Mouse (Mus musculus): ENCODE data around the gene Tnfrsf13b.
"Not testable (repeated sequence)": the region's sequence is repeated elsewhere in the genome, so short reads cannot be mapped to it uniquely, and the experiment has no call there.

Gene Tnfrsf13b

GRCm38 (mm10) chr11:61127421-61128055 lies 983 bp downstream of the Tnfrsf13b start:
- DNase-seq (ENCODE audit: low spot score): no peak

- no peak for DNase-seq (ENCODE audit: low spot score)
Measured at GRCm38 (mm10) chr11:61129305-61129704, 2.8 kb downstream of the Tnfrsf13b start.

- DNase-seq (ENCODE audit: low spot score): not testable (repeated sequence)
Measured at GRCm38 (mm10) chr11:61130646-61131045, 4.1 kb downstream of the Tnfrsf13b start.

GRCm38 (mm10) chr11:61132943-61133342 lies 6.4 kb downstream of the Tnfrsf13b start:
- no peak for DNase-seq (ENCODE audit: low spot score)

- no peak for DNase-seq (ENCODE audit: low spot score)
Measured at GRCm38 (mm10) chr11:61141693-61142092, 15.1 kb downstream of the Tnfrsf13b start.

- DNase-seq (ENCODE audit: low spot score): no peak
Measured at GRCm38 (mm10) chr11:61142262-61142661, 15.7 kb downstream of the Tnfrsf13b start.

- no peak for DNase-seq (ENCODE audit: low spot score)
Measured at GRCm38 (mm10) chr11:61142941-61143530, 16.5 kb downstream of the Tnfrsf13b start.

- peak; percentile 14 for DNase-seq (ENCODE audit: low spot score)
Measured at GRCm38 (mm10) chr11:61143564-61144469, 17.3 kb downstream of the Tnfrsf13b start.

GRCm38 (mm10) chr11:61145551-61145950 lies 19.0 kb downstream of the Tnfrsf13b start:
- DNase-seq (ENCODE audit: low spot score): no peak

- DNase-seq (ENCODE audit: low spot score): peak; percentile 49
Measured at GRCm38 (mm10) chr11:61146645-61147299, 20.2 kb downstream of the Tnfrsf13b start.

GRCm38 (mm10) chr11:61147300-61147683 lies 20.7 kb downstream of the Tnfrsf13b start:
- no peak for DNase-seq (ENCODE audit: low spot score)

- no peak for DNase-seq (ENCODE audit: low spot score)
Measured at GRCm38 (mm10) chr11:61150233-61151001, 23.9 kb downstream of the Tnfrsf13b start.

GRCm38 (mm10) chr11:61155727-61156126 lies 29.2 kb downstream of the Tnfrsf13b start:
- no peak for DNase-seq (ENCODE audit: low spot score)

- no peak for DNase-seq (ENCODE audit: low spot score)
Measured at GRCm38 (mm10) chr11:61158141-61158540, 31.6 kb downstream of the Tnfrsf13b start.

- DNase-seq (ENCODE audit: low spot score): no peak
Measured at GRCm38 (mm10) chr11:61159796-61160732, 33.5 kb downstream of the Tnfrsf13b start.

- DNase-seq (ENCODE audit: low spot score): no peak
Measured at GRCm38 (mm10) chr11:61161121-61161520, 34.6 kb downstream of the Tnfrsf13b start.

- DNase-seq (ENCODE audit: low spot score): no peak
Measured at GRCm38 (mm10) chr11:61162776-61163175, 36.2 kb downstream of the Tnfrsf13b start.

- DNase-seq (ENCODE audit: low spot score): no peak
Measured at GRCm38 (mm10) chr11:61163341-61163740, 36.8 kb downstream of the Tnfrsf13b start.

- DNase-seq (ENCODE audit: low spot score): no peak
Measured at GRCm38 (mm10) chr11:61164366-61164765, 37.8 kb downstream of the Tnfrsf13b start.

GRCm38 (mm10) chr11:61164881-61165280 lies 38.3 kb downstream of the Tnfrsf13b start:
- DNase-seq (ENCODE audit: low spot score): no peak

All from c-Kit-positive CD71-positive TER-119-positive erythroid progenitor cells, embryonic 14.5 days (primary cell).